Mouse (Mus musculus): ENCODE measurements around the gene Zc3h10. TPM values are rescaled to one million over a fixed set of nuclear protein-coding genes. Genes with fewer than 3 reads are reported as not detected.
A peak's percentile ranks its signal among the peaks of the same experiment; 100 is the strongest.

Zc3h10 gene
- polyA plus RNA-seq, 1 experiment from 2014 or later, result 9.5 TPM

- Histone ChIP-seq H3K27ac (ENCODE audit: low read length) (peak within 1 kb of the TSS; percentile 97), H3K27me3 (ENCODE audit: control insufficient read depth, insufficient read depth, low read length) (no peaks in the 10 kb centered on the region), H3K4me2 (ENCODE audit: low read depth, low read length) (peak within 1 kb of the TSS; percentile 77), H3K9me3 (replicated peaks; ENCODE audit: control insufficient read depth, low read length) (no peaks in the 10 kb centered on the region), H3K36me3 (ENCODE audit: control insufficient read depth, insufficient read depth) (no peaks in the 10 kb centered on the region), H3K9ac (ENCODE audit: low read length) (peak within 1 kb of the TSS; percentile 81), H3K4me3 (ENCODE audit: low read length) (peak within 1 kb of the TSS; percentile 74), H3K4me1 (ENCODE audit: control insufficient read depth, insufficient read depth, low read length) (peaks cover 29% of the 10 kb centered on the region)
- WGBS, result 2% methylated on average over 27 of the region's 27 CpGs
- peak; percentile 90 for ATAC-seq (replicated peaks; ENCODE audit: extremely low read depth, insufficient read depth, low FRiP score)
These were observed 49.0 kb downstream of the Zc3h10 start, which contains the start of gene Myl6b for GRCm38 (mm10) chr10:128498590-128498989. Gene Myl6b (minus strand): TSS chr10:128498685.

- no peaks in the 10 kb centered on the region for H3K36me3 ChIP-seq (ENCODE audit: control insufficient read depth, insufficient read depth)
- no peak for ATAC-seq (replicated peaks; ENCODE audit: extremely low read depth, insufficient read depth, low FRiP score)
- H3K27ac ChIP-seq (ENCODE audit: low read length), result no peak overlapping the region
- H3K9ac ChIP-seq (ENCODE audit: low read length), result no peak overlapping the region
- no peak overlapping the region for H3K4me2 ChIP-seq (ENCODE audit: low read depth, low read length)
- 47% methylated on average over 6 of the region's 6 CpGs for WGBS
- peaks cover 29% of the 10 kb centered on the region for H3K4me1 ChIP-seq (ENCODE audit: control insufficient read depth, insufficient read depth, low read length)
- no peak overlapping the region for H3K4me3 ChIP-seq (ENCODE audit: low read length)
- H3K9me3 ChIP-seq (replicated peaks; ENCODE audit: control insufficient read depth, low read length), result no peaks in the 10 kb centered on the region
- H3K27me3 ChIP-seq (ENCODE audit: control insufficient read depth, insufficient read depth, low read length), result no peaks in the 10 kb centered on the region
These were observed 50.3 kb downstream of the Zc3h10 start for GRCm38 (mm10) chr10:128497134-128497737.

- Histone ChIP-seq H3K9ac (ENCODE audit: low read length) (peak overlapping the region; percentile 28; the same call in 1 of the 2 replicates), H3K4me1 (ENCODE audit: control insufficient read depth, insufficient read depth, low read length) (peaks cover 34% of the 10 kb centered on the region), H3K4me2 (ENCODE audit: low read depth, low read length) (no peak overlapping the region), H3K4me3 (ENCODE audit: low read length) (no peak overlapping the region), H3K27me3 (ENCODE audit: control insufficient read depth, insufficient read depth, low read length) (no peaks in the 10 kb centered on the region), H3K9me3 (replicated peaks; ENCODE audit: control insufficient read depth, low read length) (no peaks in the 10 kb centered on the region), H3K36me3 (ENCODE audit: control insufficient read depth, insufficient read depth) (peaks cover 4% of the 10 kb centered on the region), H3K27ac (ENCODE audit: low read length) (peak overlapping the region; percentile 61)
- WGBS, result 20% methylated on average over 6 of the region's 6 CpGs
- ATAC-seq (replicated peaks; ENCODE audit: extremely low read depth, insufficient read depth, low FRiP score), result no peak
These were observed 51.0 kb downstream of the Zc3h10 start for GRCm38 (mm10) chr10:128496509-128497077.

- H3K4me2 ChIP-seq (ENCODE audit: low read depth, low read length), result no peak overlapping the region
- H3K4me1 ChIP-seq (ENCODE audit: control insufficient read depth, insufficient read depth, low read length), result peaks cover 40% of the 10 kb centered on the region
- peaks cover 10% of the 10 kb centered on the region for H3K36me3 ChIP-seq (ENCODE audit: control insufficient read depth, insufficient read depth)
- WGBS, result 71% methylated on average over 4 of the region's 4 CpGs
- peak overlapping the region; percentile 61 for H3K27ac ChIP-seq (ENCODE audit: low read length)
- peak overlapping the region; percentile 28; the same call in 1 of the 2 replicates for H3K9ac ChIP-seq (ENCODE audit: low read length)
- H3K27me3 ChIP-seq (ENCODE audit: control insufficient read depth, insufficient read depth, low read length), result no peaks in the 10 kb centered on the region
- no peaks in the 10 kb centered on the region for H3K9me3 ChIP-seq (replicated peaks; ENCODE audit: control insufficient read depth, low read length)
- ATAC-seq (replicated peaks; ENCODE audit: extremely low read depth, insufficient read depth, low FRiP score), result no peak
- H3K4me3 ChIP-seq (ENCODE audit: low read length), result no peak overlapping the region
These were observed 51.7 kb downstream of the Zc3h10 start for GRCm38 (mm10) chr10:128495903-128496302.

GRCm38 (mm10) chr10:128495270-128495669 is 52.3 kb downstream of the Zc3h10 start:
- no peaks in the 10 kb centered on the region for H3K9me3 ChIP-seq (replicated peaks; ENCODE audit: control insufficient read depth, low read length)
- peak overlapping the region; percentile 88 for H3K9ac ChIP-seq (ENCODE audit: low read length)
- peaks cover 15% of the 10 kb centered on the region for H3K36me3 ChIP-seq (ENCODE audit: control insufficient read depth, insufficient read depth)
- H3K4me1 ChIP-seq (ENCODE audit: control insufficient read depth, insufficient read depth, low read length), result peaks cover 47% of the 10 kb centered on the region
- no peak for ATAC-seq (replicated peaks; ENCODE audit: extremely low read depth, insufficient read depth, low FRiP score)
- H3K27me3 ChIP-seq (ENCODE audit: control insufficient read depth, insufficient read depth, low read length), result no peaks in the 10 kb centered on the region
- H3K4me2 ChIP-seq (ENCODE audit: low read depth, low read length), result peak overlapping the region; percentile 71
- peak overlapping the region; percentile 75 for H3K4me3 ChIP-seq (ENCODE audit: low read length)
- peak overlapping the region; percentile 99 for H3K27ac ChIP-seq (ENCODE audit: low read length)
- WGBS, result 69% methylated on average over 2 of the region's 2 CpGs

DNA sequence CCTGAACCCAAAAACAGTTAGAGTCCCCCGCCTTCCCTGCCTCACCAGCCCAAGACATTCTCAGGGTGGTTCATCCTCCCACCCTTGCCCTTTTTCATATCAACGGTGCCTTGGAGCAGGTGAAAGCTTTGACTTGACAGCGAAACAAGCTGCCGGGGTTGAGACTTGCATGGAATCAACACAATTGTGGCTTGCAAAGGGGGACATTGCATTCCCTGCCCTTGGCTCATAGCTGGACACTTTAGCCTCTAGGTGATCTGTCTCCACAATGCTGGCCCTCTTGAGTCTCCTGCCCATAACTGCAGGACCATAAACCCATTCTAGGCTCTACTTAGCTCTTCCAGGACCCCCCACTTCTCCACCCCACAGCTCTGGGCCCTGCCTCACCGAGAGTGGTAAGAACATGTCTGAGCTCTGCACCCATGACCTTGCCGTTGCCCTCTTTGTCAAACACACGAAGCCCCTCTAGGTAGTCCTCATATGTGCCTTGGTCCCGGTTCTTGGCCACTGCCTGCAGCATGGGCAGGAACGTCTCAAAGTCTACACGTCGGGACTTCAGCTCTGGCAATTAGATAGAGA is 52.8 kb downstream of the Zc3h10 start:
- Histone ChIP-seq H3K4me3 (ENCODE audit: low read length) (peak overlapping the region; percentile 75), H3K36me3 (ENCODE audit: control insufficient read depth, insufficient read depth) (peaks cover 21% of the 10 kb centered on the region), H3K27me3 (ENCODE audit: control insufficient read depth, insufficient read depth, low read length) (no peaks in the 10 kb centered on the region), H3K4me1 (ENCODE audit: control insufficient read depth, insufficient read depth, low read length) (peaks cover 52% of the 10 kb centered on the region), H3K27ac (ENCODE audit: low read length) (peak overlapping the region; percentile 99), H3K9ac (ENCODE audit: low read length) (peak overlapping the region; percentile 88), H3K4me2 (ENCODE audit: low read depth, low read length) (peak overlapping the region; percentile 71), H3K9me3 (replicated peaks; ENCODE audit: control insufficient read depth, low read length) (no peaks in the 10 kb centered on the region)
- WGBS, result 39% methylated on average over 11 of the region's 11 CpGs
- ATAC-seq (replicated peaks; ENCODE audit: extremely low read depth, insufficient read depth, low FRiP score), result no peak

DNA sequence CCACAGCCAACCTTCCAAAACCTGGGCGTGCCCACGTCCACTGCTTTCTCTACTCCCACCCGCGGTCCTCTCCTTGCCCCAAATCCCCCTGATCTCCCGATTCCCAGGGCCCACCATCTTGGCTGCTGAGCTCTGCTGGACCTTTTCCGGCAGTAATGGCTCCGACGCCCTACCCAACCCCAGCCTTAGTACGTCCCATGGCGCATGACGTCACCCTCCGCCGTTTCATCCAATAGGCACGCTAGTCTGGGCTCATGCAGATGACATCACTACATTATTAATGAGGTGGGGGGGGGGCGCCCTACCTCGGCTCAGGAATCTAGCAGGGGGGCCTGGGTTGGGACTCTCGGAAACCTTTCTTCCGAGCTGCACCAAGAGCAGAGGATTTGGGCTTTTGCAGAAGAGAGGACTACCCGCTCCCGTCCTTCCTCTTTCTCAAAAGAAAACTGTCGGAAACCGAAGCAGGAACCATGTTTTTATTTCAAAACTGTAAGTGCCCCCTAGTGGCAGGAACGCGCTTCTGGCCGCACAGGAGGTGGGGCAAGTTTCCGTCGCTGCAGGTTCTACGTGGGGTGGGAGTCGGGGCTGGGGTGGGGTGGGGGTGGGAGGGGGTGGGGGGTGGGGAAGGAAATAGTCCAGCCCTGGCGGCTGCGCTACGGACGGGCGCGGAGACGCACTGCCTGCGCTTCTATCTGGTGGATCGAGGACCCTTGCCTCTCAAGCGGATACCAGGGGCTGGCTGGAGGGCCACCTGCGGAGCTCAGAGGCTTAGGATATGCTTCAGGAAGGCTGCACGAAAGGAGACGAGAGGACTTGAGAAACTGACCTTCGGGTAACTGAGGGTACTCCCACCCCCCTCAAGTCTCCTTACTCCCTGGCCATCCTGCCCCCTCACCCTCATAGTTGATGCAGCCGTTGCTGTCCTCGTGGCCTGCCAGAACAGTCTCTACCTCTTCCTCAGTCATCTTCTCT is 53.6 kb downstream of the Zc3h10 start, which contains the start of gene Myl6:
TSS of gene Myl6 (minus strand) at position 451 of the 972 bp plus-strand sequence.
- no peaks in the 10 kb centered on the region for H3K9me3 ChIP-seq (replicated peaks; ENCODE audit: control insufficient read depth, low read length)
- peak within 1 kb of the TSS; percentile 99 for H3K27ac ChIP-seq (ENCODE audit: low read length)
- peak within 1 kb of the TSS; percentile 78 for H3K4me2 ChIP-seq (ENCODE audit: low read depth, low read length)
- peak within 1 kb of the TSS; percentile 88 for H3K9ac ChIP-seq (ENCODE audit: low read length)
- peak within 1 kb of the TSS; percentile 75 for H3K4me3 ChIP-seq (ENCODE audit: low read length)
- peak; percentile 86 for ATAC-seq (replicated peaks; ENCODE audit: extremely low read depth, insufficient read depth, low FRiP score)
- no peaks in the 10 kb centered on the region for H3K27me3 ChIP-seq (ENCODE audit: control insufficient read depth, insufficient read depth, low read length)
- H3K4me1 ChIP-seq (ENCODE audit: control insufficient read depth, insufficient read depth, low read length), result peaks cover 55% of the 10 kb centered on the region
- peaks cover 26% of the 10 kb centered on the region for H3K36me3 ChIP-seq (ENCODE audit: control insufficient read depth, insufficient read depth)
- WGBS, result under 1% methylated on average over 45 of the region's 45 CpGs

DNA sequence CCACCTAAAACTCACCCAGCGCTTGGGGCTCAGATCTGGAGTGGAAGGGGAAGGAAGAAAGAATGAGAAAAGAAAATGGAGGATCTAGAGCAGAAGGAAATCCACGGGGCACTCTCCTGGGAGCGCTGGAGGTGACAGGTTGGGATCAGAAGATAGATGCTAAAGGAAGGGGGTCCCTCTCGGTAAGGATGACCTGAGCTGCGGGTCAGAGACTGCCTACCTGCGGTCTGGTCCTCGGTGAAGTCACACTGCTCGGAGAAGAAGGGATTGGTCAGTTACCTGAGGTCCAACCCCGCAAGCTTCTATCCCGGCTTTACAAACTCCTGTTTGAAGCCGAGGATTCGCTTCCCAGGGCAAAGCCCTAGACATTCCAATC is 54.3 kb downstream of the Zc3h10 start:
- Histone ChIP-seq H3K9ac (ENCODE audit: low read length) (peak overlapping the region; percentile 88), H3K4me3 (ENCODE audit: low read length) (peak overlapping the region; percentile 75), H3K27ac (ENCODE audit: low read length) (peak overlapping the region; percentile 99), H3K9me3 (replicated peaks; ENCODE audit: control insufficient read depth, low read length) (no peaks in the 10 kb centered on the region), H3K4me2 (ENCODE audit: low read depth, low read length) (peak overlapping the region; percentile 78), H3K4me1 (ENCODE audit: control insufficient read depth, insufficient read depth, low read length) (peaks cover 54% of the 10 kb centered on the region), H3K27me3 (ENCODE audit: control insufficient read depth, insufficient read depth, low read length) (no peaks in the 10 kb centered on the region), H3K36me3 (ENCODE audit: control insufficient read depth, insufficient read depth) (peaks cover 33% of the 10 kb centered on the region)
- ATAC-seq (replicated peaks; ENCODE audit: extremely low read depth, insufficient read depth, low FRiP score), result no peak; the same call in 1 of the 2 replicates
- 0% methylated on average over 12 of the region's 12 CpGs for WGBS
